Mouse (Mus musculus) testis, adult 2 months (tissue): ENCODE measurements around the gene Cfap161.

Source experiments
- CTCF ChIP-seq: fragments of 200-500 bp; IDR thresholded peaks from 2 replicates; pipeline ENCODE4 v1.5.1; 2012; ENCODE audit warnings: low read depth, mild to moderate bottlenecking, inconsistent platforms, low read length, moderate library complexity; ENCODE audit not compliant: control insufficient read depth, insufficient read depth, insufficient replicate concordance
- POLR2A ChIP-seq: fragments of 200-500 bp; IDR thresholded peaks from 2 replicates; pipeline ENCODE4 v1.6.1; 2012; ENCODE audit warnings: low read depth, mild to moderate bottlenecking, inconsistent platforms, low read length, moderate library complexity; ENCODE audit not compliant: control insufficient read depth

DNA sequence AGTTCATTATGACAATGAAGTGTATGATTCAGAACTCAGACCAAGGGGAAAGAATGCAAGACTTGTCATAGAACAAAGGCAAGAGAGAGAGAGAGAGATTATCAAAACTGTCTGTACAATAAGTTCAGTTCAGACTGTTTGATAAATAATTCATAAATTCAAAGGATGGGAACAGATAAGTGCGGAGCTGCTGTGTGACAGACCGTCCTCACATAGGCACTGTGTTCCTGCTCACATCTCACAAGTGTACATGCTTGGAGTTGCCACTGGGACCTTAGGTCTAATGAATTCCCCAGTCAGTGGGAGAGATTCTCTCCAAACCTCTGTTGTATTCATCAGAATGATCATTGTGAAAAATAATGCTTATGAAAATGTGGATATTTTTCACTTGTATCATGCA is 27.3 kb upstream of the Cfap161 start:
- TF ChIP-seq CTCF: no peak
- TF ChIP-seq POLR2A: no peak
